Mouse (Mus musculus) erythroblast, adult 5-6 weeks (primary cell): ENCODE results near the gene Nfib. TPM values are rescaled to one million over a fixed set of nuclear protein-coding genes. Genes with fewer than 3 reads are reported as not detected.

Experiments used
- ATAC-seq: replicated peaks from 2 replicates; pipeline ENCODE4 v1.8.0; 2016; ENCODE audit warnings: moderate number of reproducible peaks, mild to moderate bottlenecking, moderate TSS enrichment, inconsistent platforms; ENCODE audit not compliant: poor library complexity, low FRiP score, severe bottlenecking
- total RNA-seq, 2 experiments: library from RNA; stranded (forward) in 1 of 2; stranded (reverse) in 1 of 2; fragments of 150-400 nt in 1 of 2; fragments of 200-764, 138-1000 nt in 1 of 2; gene quantifications; 2 replicates each; pipeline versions ENCODE4 v1.2.3 to v1.2.4; 2015 to 2017; ENCODE audit warnings: low replicate concordance in 2 of 2

Gene Nfib
- total RNA-seq, 2 experiments from 2014 or later, result not detected

- no peak for ATAC-seq
Measured at GRCm38 (mm10) chr4:82480635-82481034, 224.9 kb downstream of the Nfib start.

- ATAC-seq, result no peak
Measured at GRCm38 (mm10) chr4:82479394-82479793, 226.2 kb downstream of the Nfib start.

GRCm38 (mm10) chr4:82477742-82478141, 227.8 kb downstream of the Nfib start:
- ATAC-seq, result no peak

GRCm38 (mm10) chr4:82476411-82476810, 229.1 kb downstream of the Nfib start:
- ATAC-seq, result no peak

GRCm38 (mm10) chr4:82474334-82474733, 231.2 kb downstream of the Nfib start:
- no peak for ATAC-seq

GRCm38 (mm10) chr4:82470938-82471320, 234.6 kb downstream of the Nfib start:
- ATAC-seq, result no peak

GRCm38 (mm10) chr4:82470212-82470937, 235.2 kb downstream of the Nfib start:
- ATAC-seq, result no peak

- no peak for ATAC-seq
Measured at GRCm38 (mm10) chr4:82468944-82469343, 236.6 kb downstream of the Nfib start.

- ATAC-seq, result no peak
Measured at GRCm38 (mm10) chr4:82466717-82467116, 238.8 kb downstream of the Nfib start.

- ATAC-seq, result no peak
Measured at GRCm38 (mm10) chr4:82466144-82466543, 239.4 kb downstream of the Nfib start.

GRCm38 (mm10) chr4:82464051-82464632, 241.4 kb downstream of the Nfib start:
- ATAC-seq, result no peak

GRCm38 (mm10) chr4:82463189-82463715, 242.3 kb downstream of the Nfib start:
- no peak for ATAC-seq

- ATAC-seq, result no peak
Measured at GRCm38 (mm10) chr4:82461676-82462075, 243.9 kb downstream of the Nfib start.

GRCm38 (mm10) chr4:82458895-82459294, 246.7 kb downstream of the Nfib start:
- ATAC-seq, result no peak

- ATAC-seq, result no peak
Measured at GRCm38 (mm10) chr4:82456908-82457307, 248.6 kb downstream of the Nfib start.

- ATAC-seq, result no peak
Measured at GRCm38 (mm10) chr4:82456323-82456713, 249.2 kb downstream of the Nfib start.

- ATAC-seq, result no peak
Measured at GRCm38 (mm10) chr4:82455617-82456322, 249.8 kb downstream of the Nfib start.

- no peak for ATAC-seq
Measured at GRCm38 (mm10) chr4:82454989-82455388, 250.6 kb downstream of the Nfib start.

- no peak for ATAC-seq
Measured at GRCm38 (mm10) chr4:82453341-82453740, 252.2 kb downstream of the Nfib start.

- ATAC-seq, result no peak
Measured at GRCm38 (mm10) chr4:82452905-82453304, 252.6 kb downstream of the Nfib start.
